ENCODE assay signal across 13 mouse cellular contexts in genomic region chr15:31309526-31309925, GRCm38 (mm10). TPM values are rescaled to one million over a fixed set of nuclear protein-coding genes. Genes with fewer than 3 reads are reported as not detected.
DNase-seq lines count a peak whose midpoint lies in the region; ATAC-seq and TF ChIP-seq lines count a peak whose summit lies in the region.
"Had no signal": no experiment of that assay in that cellular context is flagged by ENCODE, and none has a peak within 500 bp of the region (broad histone marks: within the 10 kb centered on the region; RNA-seq: fewer than 3 reads in every experiment).

No protein-coding gene starts in this region.

- H3K9ac ChIP-seq in heart, adult 2 months (ENCODE audit: low read depth, low read length), result no peak overlapping the region
- no peak overlapping the region for H3K9ac ChIP-seq in lung, postnatal 0 days (replicated peaks; ENCODE audit: low read depth)
- H3K9ac ChIP-seq in ES-E14 (ENCODE audit: insufficient read depth, low read depth, low read length, poor library complexity, severe bottlenecking), result peak overlapping the region; percentile 52; the same call in 1 of the 2 replicates
- H3K9ac ChIP-seq: forebrain, embryonic 12.5 days; heart, embryonic 13.5 days; neural tube, embryonic 13.5 days had no signal

- H3K36me3 ChIP-seq in heart, adult 2 months (ENCODE audit: control insufficient read depth, insufficient read depth, low read length), result no peaks in the 10 kb centered on the region
- H3K36me3 ChIP-seq in lung, postnatal 0 days (ENCODE audit: insufficient read depth, low read length), result no peaks in the 10 kb centered on the region
- H3K36me3 ChIP-seq in ES-E14 (ENCODE audit: control insufficient read depth, insufficient read depth, low read length, poor library complexity, severe bottlenecking), result no peaks in the 10 kb centered on the region
- H3K36me3 ChIP-seq: forebrain, embryonic 12.5 days; heart, embryonic 13.5 days; neural tube, embryonic 13.5 days had no signal

- H3K4me3 ChIP-seq in heart, adult 2 months, result no peak overlapping the region
- H3K4me3 ChIP-seq in lung, postnatal 0 days (ENCODE audit: low read depth, low read length), result no peak overlapping the region
- peak overlapping the region in 1 of 2 experiments; percentile 47; a peak in 1 of 4 replicates for H3K4me3 ChIP-seq in ES-E14 (ENCODE audit: insufficient read depth in 1 of 2, low read depth in 1 of 2, low read length in 2 of 2, poor library complexity in 1 of 2, severe bottlenecking in 1 of 2)
- H3K4me3 ChIP-seq: forebrain, embryonic 12.5 days; heart, embryonic 13.5 days; megakaryocyte, embryonic 14.5 days; neural tube, embryonic 13.5 days had no signal

- no peaks in the 10 kb centered on the region for H3K27me3 ChIP-seq in heart, adult 2 months (ENCODE audit: control insufficient read depth, insufficient read depth, low read length)
- H3K27me3 ChIP-seq in lung, postnatal 0 days (replicated peaks; ENCODE audit: insufficient read depth, low read length), result no peaks in the 10 kb centered on the region
- H3K27me3 ChIP-seq: forebrain, embryonic 12.5 days; heart, embryonic 13.5 days; neural tube, embryonic 13.5 days had no signal

- H3K79me2 ChIP-seq in heart, adult 2 months (replicated peaks; ENCODE audit: control insufficient read depth, insufficient read depth, low read length), result no peaks in the 10 kb centered on the region

- no peak overlapping the region for H3K4me2 ChIP-seq in lung, postnatal 0 days (replicated peaks; ENCODE audit: low read depth, low read length)
- H3K4me2 ChIP-seq: forebrain, embryonic 12.5 days; heart, embryonic 13.5 days; neural tube, embryonic 13.5 days had no signal

- no peak for TF ChIP-seq EP300 in heart, adult 2 months (IDR thresholded peaks at IDR 0.05; ENCODE audit: insufficient read depth, low read depth, low read length)
- no peak for TF ChIP-seq EP300 in lung, postnatal 0 days (IDR thresholded peaks at IDR 0.05)

- TF ChIP-seq POLR2A in heart, adult 2 months (IDR thresholded peaks at IDR 0.05; ENCODE audit: insufficient read depth, low read depth, low read length), result no peak

- peaks cover 1% of the 10 kb centered on the region; the same call in 1 of the 2 replicates for H3K4me1 ChIP-seq in heart, adult 2 months (ENCODE audit: control insufficient read depth, insufficient read depth, low read length)
- no peaks in the 10 kb centered on the region for H3K4me1 ChIP-seq in lung, postnatal 0 days (ENCODE audit: insufficient read depth, low read depth, low read length)
- peaks cover 0 to 4% of the 10 kb centered on the region in 2 experiments; a peak in 1 of 4 replicates for H3K4me1 ChIP-seq in ES-E14 (ENCODE audit: control insufficient read depth in 2 of 2, insufficient read depth in 2 of 2, low read length in 2 of 2, poor library complexity in 1 of 2)
- H3K4me1 ChIP-seq: forebrain, embryonic 12.5 days; neural tube, embryonic 13.5 days had no signal

- in situ Hi-C loops in ES-E14 (cut with MboI; ENCODE audit: low sequenced_read_pairs in 2 of 2, unreplicated experiment in 2 of 2), result loop anchor here in 1 of 2 experiments (25.0 kb wide), 1 partner anchor 278 kb away; no protein-coding TSS in a partner anchor

- TF ChIP-seq CTCF in heart, adult 2 months (IDR thresholded peaks at IDR 0.05), result peak; percentile 60
- peak; percentile 58 for TF ChIP-seq CTCF in lung, postnatal 0 days (IDR thresholded peaks at IDR 0.05)

- intact Hi-C loops in heart, adult 2 months (cut with DNase I), result no loop called here

- ATAC-seq in lung, postnatal 0 days, result no peak
- ATAC-seq in neutrophil, adult 5-6 weeks (ENCODE audit: extremely low read depth, insufficient number of reproducible peaks, low FRiP score, poor library complexity, severe bottlenecking), result 0 out of 2 replicates have a peak, but pooled peaks have one; percentile 20
- ATAC-seq: intestine, embryonic 16.5 days had no signal

- no peaks in the 10 kb centered on the region for H3K9me3 ChIP-seq in lung, postnatal 0 days (ENCODE audit: low read length)
- no peaks in the 10 kb centered on the region for H3K9me3 ChIP-seq in ES-E14 (ENCODE audit: control insufficient read depth, insufficient read depth, low read depth, low read length)
- H3K9me3 ChIP-seq: forebrain, embryonic 12.5 days; heart, embryonic 13.5 days; neural tube, embryonic 13.5 days had no signal

- DNase-seq in heart, adult 2 months, result no peak
- DNase-seq in heart, adult 18-20 months, result no peak
- no peak for DNase-seq in lung, postnatal 0 days (ENCODE audit: low spot score)
- no peak for DNase-seq in lung, postnatal 25 days (ENCODE audit: low spot score)
- peak; percentile 80 for DNase-seq in ES-E14 (ENCODE audit: low read depth, low spot score)
- DNase-seq in adrenal gland, adult 18-20 months (ENCODE audit: low spot score in 2 of 2), result no peak
- DNase-seq in adrenal gland, adult 2 months, result no peak

- 73% methylated on average over 15 of the region's 15 CpGs for WGBS in heart, adult 2 months
- WGBS in lung, postnatal 0 days, result 65% methylated on average over 15 of the region's 15 CpGs

- no peak overlapping the region for H3K27ac ChIP-seq in heart, adult 2 months
- no peak overlapping the region for H3K27ac ChIP-seq in lung, postnatal 0 days (ENCODE audit: low read length)
- no peak overlapping the region for H3K27ac ChIP-seq in ES-E14 (ENCODE audit: insufficient read depth, low read depth, low read length, poor library complexity, severe bottlenecking)
- H3K27ac ChIP-seq: forebrain, embryonic 12.5 days; heart, embryonic 13.5 days; neural tube, embryonic 13.5 days had no signal

TF ChIP-seq in ES-E14, 5 proteins besides CTCF, POLR2A, EP300 and RAD21:
- no peak for TF ChIP-seq CHD2 (IDR thresholded peaks at IDR 0.05; ENCODE audit: low read depth, low read length)
- no peak for TF ChIP-seq ZC3H11A (IDR thresholded peaks at IDR 0.05; ENCODE audit: borderline replicate concordance, low read depth, low read length)
- TF ChIP-seq ZNF384 (IDR thresholded peaks at IDR 0.05; ENCODE audit: low read depth, low read length), result no peak
- TF ChIP-seq MAFK (IDR thresholded peaks at IDR 0.05; ENCODE audit: insufficient read depth, low read depth, low read length), result no peak
- no peak for TF ChIP-seq HCFC1 (IDR thresholded peaks at IDR 0.05; ENCODE audit: borderline replicate concordance, insufficient read depth, low read length)

RNA-seq across cellular contexts. Expression of gene Ankrd33b, which starts 58.0 kb away (rescaled TPM):
- total RNA-seq in heart, adult 2 months (2021), result 10 to 100 TPM; 28.6 to 32.8 TPM
- polyA plus RNA-seq in heart, adult 2 months (2012; rRNA removed), result 7.8 and 16.5 TPM in 2 replicates
- 10 to 100 TPM; 25.4 to 31.1 TPM for total RNA-seq in heart, adult 18-20 months (2021)
- 18.7 and 19.8 TPM in 2 replicates for polyA plus RNA-seq in lung, postnatal 0 days (2015; fragmentation: Nextera tagmentation; extraction: Ambion mirVana)
- total RNA-seq in ES-E14 (2012; rRNA removed), result 2.6 and 3.8 TPM in 2 replicates
- 60.8 and 66.5 TPM in 2 replicates for total RNA-seq in neutrophil, adult 5-6 weeks (2017)
- 1 to 10 TPM; 1.3 to 4.4 TPM for total RNA-seq in adrenal gland, adult 18-20 months (2021)
- total RNA-seq in adrenal gland, adult 2 months (2021), result 1 to 10 TPM; 1.1 to 1.9 TPM
- 1.5 and 1.9 TPM in 2 replicates for polyA plus RNA-seq in adrenal gland, adult 2 months (2012; rRNA removed)
